Mouse (Mus musculus): Measurements from ENCODE around the gene Zmiz1.

The Zmiz1 gene

DNA sequence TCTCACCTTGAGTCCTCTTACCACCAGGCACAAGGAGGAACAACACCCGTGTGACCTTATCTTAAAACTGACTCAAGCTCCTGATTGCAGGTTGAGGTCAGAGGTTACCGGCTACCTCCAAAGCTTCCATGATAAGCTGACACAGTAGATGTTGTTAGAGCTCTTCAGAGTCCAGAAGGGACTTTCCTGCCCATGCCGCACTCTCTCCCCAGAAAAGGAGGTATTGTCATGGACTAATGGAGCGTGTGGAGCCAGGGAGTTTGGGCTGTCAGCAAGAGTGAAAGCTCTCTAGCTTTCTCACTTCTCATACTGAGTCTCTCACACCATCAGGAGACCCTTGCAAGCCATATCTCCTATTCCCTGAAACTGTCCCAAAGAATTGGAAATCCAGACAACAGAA is 158.3 kb downstream of the Zmiz1 start:
- no peak for DNase-seq (ENCODE audit: low spot score)

GRCm38 (mm10) chr14:25619066-25619762 is 160.2 kb downstream of the Zmiz1 start:
- DNase-seq (ENCODE audit: low spot score): no peak

DNA sequence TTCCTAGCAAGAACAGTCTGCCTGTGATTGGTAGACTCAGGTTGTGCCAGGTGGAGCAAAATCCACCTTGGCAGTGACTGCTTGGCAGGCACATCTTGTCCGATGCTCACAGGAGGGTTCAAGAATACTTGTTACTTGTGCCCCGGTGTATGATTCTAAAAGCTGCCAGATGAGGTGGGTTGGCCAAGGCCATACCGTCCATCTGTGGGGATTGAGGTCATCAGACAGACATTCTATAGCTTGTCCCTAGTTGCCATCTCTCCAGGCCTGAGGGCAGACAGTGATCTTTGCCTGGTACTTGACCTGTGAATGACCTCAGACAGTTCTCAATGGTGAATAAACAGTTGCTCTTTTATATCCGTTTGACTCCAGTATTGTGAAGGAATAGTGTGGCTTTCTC is 161.8 kb downstream of the Zmiz1 start:
- DNase-seq (ENCODE audit: low spot score): no peak

- no peak for DNase-seq (ENCODE audit: low spot score)
These were observed 164.7 kb downstream of the Zmiz1 start for GRCm38 (mm10) chr14:25623698-25624097.

- no peak for DNase-seq (ENCODE audit: low spot score)
These were observed 165.7 kb downstream of the Zmiz1 start for GRCm38 (mm10) chr14:25624659-25625058.

GRCm38 (mm10) chr14:25627599-25628255 is 168.7 kb downstream of the Zmiz1 start:
- DNase-seq (ENCODE audit: low spot score): no peak

- no peak for DNase-seq (ENCODE audit: low spot score)
These were observed 169.6 kb downstream of the Zmiz1 start for GRCm38 (mm10) chr14:25628448-25629099.

GRCm38 (mm10) chr14:25629866-25630606 is 171.1 kb downstream of the Zmiz1 start:
- DNase-seq (ENCODE audit: low spot score): no peak

DNA sequence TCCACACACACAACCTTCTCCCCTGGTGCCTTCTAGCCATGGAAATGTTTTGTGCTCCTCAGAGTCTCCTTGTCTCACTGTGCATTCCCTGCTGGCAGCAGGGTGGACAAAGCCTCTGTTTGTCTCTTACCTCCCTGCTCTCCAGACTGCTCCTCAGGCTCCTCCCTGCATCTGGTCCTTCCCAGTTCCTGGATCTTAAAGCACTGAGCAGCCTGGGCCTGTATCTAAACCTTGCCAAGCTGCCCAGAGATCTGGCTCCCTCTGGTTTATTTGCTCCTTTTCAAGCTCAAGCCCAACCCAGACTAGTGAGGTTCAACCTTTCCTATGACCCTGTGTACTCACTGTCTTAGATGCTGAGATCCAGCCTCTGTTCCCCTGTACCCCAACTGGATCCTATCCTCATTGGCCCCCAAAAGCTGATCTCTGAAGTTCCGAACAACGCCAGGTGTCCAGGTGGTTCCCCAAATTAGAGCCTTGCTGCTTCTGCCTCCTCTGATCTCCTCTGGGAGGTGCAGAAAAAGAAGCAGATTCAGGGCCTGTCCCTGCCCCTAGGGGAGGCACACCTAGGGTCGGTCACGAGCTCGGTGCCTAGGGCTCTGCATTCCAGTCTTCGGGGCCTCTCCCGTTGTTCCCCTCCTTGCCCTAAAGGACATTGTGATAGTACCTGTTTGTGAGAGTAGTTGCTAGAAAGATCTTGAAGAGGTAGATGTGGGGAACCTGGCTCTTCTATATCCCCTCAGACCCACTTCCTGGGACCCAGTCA is 171.8 kb downstream of the Zmiz1 start:
- no peak for DNase-seq (ENCODE audit: low spot score)

GRCm38 (mm10) chr14:25631481-25631880 is 172.5 kb downstream of the Zmiz1 start:
- DNase-seq (ENCODE audit: low spot score): no peak

DNA sequence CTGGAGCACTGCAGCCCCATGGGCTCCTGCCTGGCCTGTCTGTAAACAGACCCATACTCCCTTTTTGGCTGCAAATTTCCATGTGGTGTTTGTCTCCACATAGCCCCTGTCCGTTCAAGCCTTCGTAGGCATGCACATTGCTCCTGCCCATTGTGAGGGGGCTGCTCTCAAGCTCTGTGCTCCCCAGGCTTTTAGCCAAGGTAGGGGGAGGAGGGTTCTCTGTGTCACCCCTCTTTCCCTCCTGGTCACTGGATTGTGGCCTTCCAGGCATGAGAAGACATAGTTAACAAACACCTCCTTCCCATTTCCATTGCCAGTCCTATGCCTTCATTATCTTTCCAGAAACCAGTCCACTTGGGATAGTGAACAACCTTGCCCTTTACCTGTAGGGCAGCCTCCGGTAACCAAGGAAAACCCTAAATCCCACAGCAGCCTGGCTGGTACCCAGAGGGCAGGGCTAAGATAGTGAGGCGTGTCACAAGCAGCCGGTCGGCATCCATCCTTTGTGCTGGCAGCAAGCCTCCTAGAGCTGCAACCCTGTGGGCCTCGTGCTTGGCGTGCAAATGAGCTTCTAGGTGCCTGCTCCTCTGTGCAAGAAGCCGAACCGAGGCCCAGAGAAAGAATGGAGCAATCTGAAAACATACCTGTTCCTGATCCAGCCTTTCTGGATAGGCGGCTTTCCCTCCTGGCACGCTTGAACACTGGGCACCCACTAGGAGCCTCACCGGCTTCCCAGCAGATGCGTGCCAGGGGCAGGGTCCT is 174.7 kb downstream of the Zmiz1 start:
- no peak for DNase-seq (ENCODE audit: low spot score)

GRCm38 (mm10) chr14:25634328-25634727 is 175.3 kb downstream of the Zmiz1 start:
- no peak for DNase-seq (ENCODE audit: low spot score)

GRCm38 (mm10) chr14:25635746-25636145 is 176.8 kb downstream of the Zmiz1 start:
- DNase-seq (ENCODE audit: low spot score): no peak

DNA sequence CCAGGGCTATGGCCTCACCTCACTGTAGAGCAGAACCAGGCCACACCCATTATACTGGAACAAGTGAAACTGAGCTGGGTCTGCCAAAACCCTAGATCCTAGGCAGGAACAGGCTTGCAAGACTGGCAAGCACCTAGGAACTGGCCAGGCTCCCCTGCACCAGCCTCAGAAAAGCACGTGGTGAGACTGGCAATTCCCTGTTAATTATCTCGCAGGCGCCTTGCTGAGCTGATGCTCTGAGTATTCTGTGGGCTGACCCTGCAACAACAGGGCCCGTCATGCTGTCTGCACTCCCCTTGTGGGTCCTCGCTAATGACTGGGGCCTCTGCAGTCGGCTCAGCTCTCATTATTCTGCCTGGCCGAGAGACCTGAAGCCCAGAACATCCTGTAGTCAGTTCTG is 177.3 kb downstream of the Zmiz1 start:
- no peak for DNase-seq (ENCODE audit: low spot score)

- DNase-seq (ENCODE audit: low spot score): no peak
These were observed 180.3 kb downstream of the Zmiz1 start for GRCm38 (mm10) chr14:25639120-25639758.

DNA sequence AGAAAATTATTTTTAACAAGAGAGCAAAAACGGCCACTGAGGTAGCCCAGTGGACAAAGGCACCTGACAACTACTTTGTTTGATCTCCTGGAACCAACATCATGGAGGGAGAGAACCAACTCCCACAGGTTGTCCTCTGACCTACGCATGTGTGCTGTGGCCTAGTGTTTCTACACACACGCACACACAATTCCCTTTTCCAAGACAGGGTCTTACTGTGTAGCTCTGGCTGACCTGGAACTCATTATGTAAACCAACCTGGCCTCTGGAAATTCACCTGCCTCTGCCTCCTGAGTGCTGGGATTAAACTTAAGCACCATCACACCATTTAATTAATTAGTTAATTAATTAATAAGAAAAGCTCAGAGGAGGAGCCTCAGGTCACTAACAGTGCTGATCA is 181.0 kb downstream of the Zmiz1 start:
- no peak for DNase-seq (ENCODE audit: low spot score)

DNA sequence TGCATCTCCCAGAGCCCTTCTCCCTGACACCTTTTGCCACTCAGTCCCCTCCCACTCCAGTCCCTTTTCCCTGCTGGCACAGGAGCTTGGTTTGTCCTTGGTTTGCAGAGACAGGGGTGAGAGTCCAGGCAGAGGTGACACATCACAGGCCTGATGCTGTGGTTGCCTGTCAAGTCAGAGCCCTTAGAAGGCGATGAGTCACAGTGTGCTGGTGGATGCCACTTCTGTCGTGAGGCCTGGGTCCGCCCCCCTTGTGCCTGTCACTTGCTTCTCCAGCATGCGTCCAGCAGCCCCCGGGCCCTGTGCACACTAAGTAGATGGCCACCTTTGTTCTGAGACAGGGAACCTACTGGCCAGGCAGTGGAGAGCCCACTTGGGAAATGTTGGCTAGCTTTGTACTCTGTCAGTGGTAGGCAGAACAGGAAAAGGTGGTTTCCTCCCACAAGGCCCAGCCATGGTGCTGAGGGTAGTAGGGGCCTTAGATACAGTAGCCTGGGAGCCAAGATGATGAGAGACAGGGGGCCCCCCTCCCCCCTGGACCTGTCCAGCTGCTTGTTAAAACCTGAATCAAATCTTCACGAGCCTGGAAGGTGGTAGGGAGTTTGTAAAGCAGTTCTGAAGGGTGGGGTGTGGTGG is 181.6 kb downstream of the Zmiz1 start:
- no peak for DNase-seq (ENCODE audit: low spot score)

DNA sequence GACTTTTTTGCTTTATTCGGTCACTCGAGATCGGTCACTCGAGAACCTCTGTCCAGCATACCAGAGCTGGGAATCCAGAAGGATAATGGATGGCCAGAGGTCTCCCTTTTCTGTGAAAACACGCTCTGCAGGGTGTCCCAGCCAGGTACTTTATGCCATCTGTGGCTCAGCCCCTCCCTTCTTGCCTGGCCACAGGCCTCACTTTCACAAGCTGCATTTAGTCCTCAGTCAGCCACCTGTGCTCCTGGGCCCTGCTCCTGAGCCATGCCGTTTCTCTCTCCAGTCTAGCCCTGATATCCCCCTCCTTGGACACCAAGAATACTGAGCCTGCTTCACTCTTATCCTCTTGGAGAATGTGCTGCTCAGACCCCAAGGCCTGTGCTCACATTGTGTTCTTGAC is 182.1 kb downstream of the Zmiz1 start:
- no peak for DNase-seq (ENCODE audit: low spot score)

DNA sequence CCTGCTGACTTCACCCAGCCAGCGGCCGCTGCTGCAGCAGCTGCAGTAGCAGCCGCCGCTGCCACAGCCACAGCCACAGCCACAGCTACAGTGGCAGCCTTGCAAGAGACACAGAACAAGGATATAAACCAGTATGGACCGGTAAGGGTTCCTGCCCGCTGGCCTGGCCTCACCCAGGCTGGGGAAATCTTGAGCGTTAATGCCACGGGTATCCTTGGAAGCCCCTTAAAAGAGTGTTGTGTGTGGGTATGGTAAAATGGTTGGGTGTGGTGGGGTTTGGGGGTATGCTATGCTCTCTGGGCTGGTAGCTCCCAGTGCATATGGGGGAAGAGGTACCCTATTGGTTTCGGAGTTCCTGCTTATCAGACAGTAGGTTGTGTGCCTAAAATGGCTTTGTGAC is 186.7 kb downstream of the Zmiz1 start:
- no peak for DNase-seq (ENCODE audit: low spot score)

- DNase-seq (ENCODE audit: low spot score): peak; percentile 23
These were observed 187.2 kb downstream of the Zmiz1 start for GRCm38 (mm10) chr14:25646161-25646621.
